In the genomic region with DNA sequence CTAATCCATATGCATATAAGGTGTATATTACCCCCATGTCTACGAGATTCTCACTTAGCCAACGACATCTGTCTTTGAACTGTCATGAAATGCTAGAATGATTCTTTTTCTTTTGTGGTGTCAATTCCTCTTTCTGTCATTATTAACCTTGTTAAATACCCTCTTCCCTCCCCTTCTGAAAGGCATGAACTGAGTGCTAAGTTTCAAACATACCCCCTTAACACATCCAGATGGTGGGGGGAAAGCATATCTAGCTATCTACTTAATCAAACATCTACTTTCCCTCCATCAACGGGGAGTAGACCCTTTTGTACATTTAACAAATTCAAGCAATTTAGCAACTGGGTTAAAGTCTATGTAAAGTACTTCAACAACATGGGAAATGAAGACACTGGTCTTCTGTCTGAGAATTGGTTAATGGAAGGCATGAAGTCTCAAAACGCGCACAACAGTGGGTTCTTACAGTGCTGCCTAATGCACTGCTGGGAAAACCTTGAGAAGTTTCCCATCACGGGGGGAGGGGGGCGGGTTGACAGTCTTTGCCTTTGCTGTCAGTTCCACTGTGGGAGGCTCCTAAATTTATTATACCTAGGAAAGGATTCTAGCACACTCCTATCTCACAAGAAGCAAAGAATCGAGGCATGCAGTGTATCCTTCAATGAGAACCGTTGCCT, we compare ENCODE assay signal across 25 mouse cellular contexts. TPM values are rescaled to one million over a fixed set of nuclear protein-coding genes. Genes with fewer than 3 reads are reported as not detected.
DNase-seq lines count a peak whose midpoint lies in the region; ATAC-seq lines count a peak whose summit lies in the region.
"Had no signal": no experiment of that assay in that cellular context is flagged by ENCODE, and none has a peak within 500 bp of the region (broad histone marks: within the 10 kb centered on the region; RNA-seq: fewer than 3 reads in every experiment).

No protein-coding gene starts in this region.

- WGBS in forebrain, embryonic 13.5 days = 88% methylated on average over 9 of the region's 9 CpGs
- WGBS in forebrain, embryonic 11.5 days = 88% methylated on average over 9 of the region's 9 CpGs
- WGBS in forebrain, embryonic 16.5 days = 84% methylated on average over 9 of the region's 9 CpGs
- 90% methylated on average over 9 of the region's 9 CpGs for WGBS in forebrain, embryonic 10.5 days
- WGBS in midbrain, embryonic 11.5 days = 90% methylated on average over 9 of the region's 9 CpGs
- WGBS in midbrain, embryonic 14.5 days = 91% methylated on average over 9 of the region's 9 CpGs

- no peaks in the 10 kb centered on the region for H3K27me3 ChIP-seq in forebrain, embryonic 13.5 days
- H3K27me3 ChIP-seq in forebrain, embryonic 11.5 days (ENCODE audit: control insufficient read depth, insufficient read depth, low read length) = no peaks in the 10 kb centered on the region
- no peaks in the 10 kb centered on the region for H3K27me3 ChIP-seq in forebrain, embryonic 16.5 days (replicated peaks; ENCODE audit: control insufficient read depth, insufficient read depth, low read length)
- H3K27me3 ChIP-seq in forebrain, embryonic 10.5 days (ENCODE audit: poor library complexity, severe bottlenecking) = no peaks in the 10 kb centered on the region
- H3K27me3 ChIP-seq in midbrain, embryonic 11.5 days (ENCODE audit: control insufficient read depth, insufficient read depth, low read length) = no peaks in the 10 kb centered on the region
- no peaks in the 10 kb centered on the region for H3K27me3 ChIP-seq in midbrain, embryonic 14.5 days (ENCODE audit: control insufficient read depth, insufficient read depth, low read length)
- H3K27me3 ChIP-seq: embryonic facial prominence, embryonic 15.5 days had no signal

- H3K4me3 ChIP-seq in forebrain, embryonic 13.5 days = no peak overlapping the region
- no peak overlapping the region for H3K4me3 ChIP-seq in forebrain, embryonic 11.5 days (ENCODE audit: low read depth, low read length)
- no peak overlapping the region for H3K4me3 ChIP-seq in forebrain, embryonic 16.5 days (replicated peaks; ENCODE audit: low read length)
- no peak overlapping the region for H3K4me3 ChIP-seq in forebrain, embryonic 10.5 days
- H3K4me3 ChIP-seq in midbrain, embryonic 11.5 days (ENCODE audit: low read depth, low read length) = no peak overlapping the region
- H3K4me3 ChIP-seq in midbrain, embryonic 14.5 days (replicated peaks; ENCODE audit: low read depth, low read length) = no peak overlapping the region
- H3K4me3 ChIP-seq: embryonic facial prominence, embryonic 13.5 days; embryonic facial prominence, embryonic 15.5 days; erythroblast, embryonic 14.5 days had no signal

- no peaks in the 10 kb centered on the region for H3K9me3 ChIP-seq in forebrain, embryonic 13.5 days (replicated peaks)
- no peaks in the 10 kb centered on the region for H3K9me3 ChIP-seq in forebrain, embryonic 11.5 days (ENCODE audit: control insufficient read depth, low read length)
- no peaks in the 10 kb centered on the region for H3K9me3 ChIP-seq in forebrain, embryonic 16.5 days (ENCODE audit: control insufficient read depth, low read length)
- no peaks in the 10 kb centered on the region for H3K9me3 ChIP-seq in forebrain, embryonic 10.5 days
- H3K9me3 ChIP-seq in midbrain, embryonic 11.5 days (ENCODE audit: control insufficient read depth, low read length) = no peaks in the 10 kb centered on the region
- no peaks in the 10 kb centered on the region for H3K9me3 ChIP-seq in midbrain, embryonic 14.5 days (ENCODE audit: control insufficient read depth, low read length)
- H3K9me3 ChIP-seq: embryonic facial prominence, embryonic 13.5 days; embryonic facial prominence, embryonic 15.5 days had no signal

- no peak overlapping the region for H3K27ac ChIP-seq in forebrain, embryonic 13.5 days
- H3K27ac ChIP-seq in forebrain, embryonic 11.5 days (ENCODE audit: low read depth, low read length) = no peak overlapping the region
- H3K27ac ChIP-seq in forebrain, embryonic 16.5 days (ENCODE audit: low read length) = no peak overlapping the region
- no peak overlapping the region for H3K27ac ChIP-seq in forebrain, embryonic 10.5 days
- no peak overlapping the region for H3K27ac ChIP-seq in midbrain, embryonic 11.5 days (ENCODE audit: low read depth, low read length)
- H3K27ac ChIP-seq in midbrain, embryonic 14.5 days (replicated peaks; ENCODE audit: low read depth, low read length) = no peak overlapping the region
- H3K27ac ChIP-seq: embryonic facial prominence, embryonic 13.5 days; embryonic facial prominence, embryonic 15.5 days had no signal

- H3K9ac ChIP-seq in forebrain, embryonic 13.5 days = no peak overlapping the region
- H3K9ac ChIP-seq in forebrain, embryonic 11.5 days (ENCODE audit: low read length) = no peak overlapping the region
- H3K9ac ChIP-seq in forebrain, embryonic 16.5 days (replicated peaks; ENCODE audit: low read depth, low read length) = no peak overlapping the region
- no peak overlapping the region for H3K9ac ChIP-seq in midbrain, embryonic 11.5 days (ENCODE audit: low read length)
- H3K9ac ChIP-seq in midbrain, embryonic 14.5 days (replicated peaks; ENCODE audit: low read length) = no peak overlapping the region
- H3K9ac ChIP-seq: embryonic facial prominence, embryonic 13.5 days; embryonic facial prominence, embryonic 15.5 days had no signal

- no peaks in the 10 kb centered on the region for H3K4me1 ChIP-seq in forebrain, embryonic 13.5 days
- no peaks in the 10 kb centered on the region for H3K4me1 ChIP-seq in forebrain, embryonic 11.5 days (replicated peaks; ENCODE audit: control insufficient read depth, insufficient read depth, low read length)
- no peaks in the 10 kb centered on the region for H3K4me1 ChIP-seq in forebrain, embryonic 16.5 days (replicated peaks; ENCODE audit: control insufficient read depth, insufficient read depth, low read length)
- H3K4me1 ChIP-seq in forebrain, embryonic 10.5 days = no peaks in the 10 kb centered on the region
- H3K4me1 ChIP-seq in midbrain, embryonic 11.5 days (ENCODE audit: control insufficient read depth, insufficient read depth, low read length) = no peaks in the 10 kb centered on the region
- no peaks in the 10 kb centered on the region for H3K4me1 ChIP-seq in midbrain, embryonic 14.5 days (ENCODE audit: control insufficient read depth, insufficient read depth, low read length)
- H3K4me1 ChIP-seq: embryonic facial prominence, embryonic 13.5 days; embryonic facial prominence, embryonic 15.5 days had no signal

- ATAC-seq in forebrain, embryonic 13.5 days = peak; percentile 67; the same call in 1 of the 2 replicates
- no peak for ATAC-seq in forebrain, embryonic 11.5 days (replicated peaks; ENCODE audit: low FRiP score)
- ATAC-seq in forebrain, embryonic 16.5 days = peak; percentile 68
- ATAC-seq in midbrain, embryonic 11.5 days (ENCODE audit: low FRiP score) = no peak
- no peak for ATAC-seq in midbrain, embryonic 14.5 days (ENCODE audit: low FRiP score, low TSS enrichment)
- ATAC-seq: CD4-positive, CD25-positive, alpha-beta regulatory T cell, adult 4 months had no signal

- no peaks in the 10 kb centered on the region for H3K36me3 ChIP-seq in forebrain, embryonic 13.5 days (ENCODE audit: poor library complexity, severe bottlenecking)
- no peaks in the 10 kb centered on the region for H3K36me3 ChIP-seq in forebrain, embryonic 11.5 days (ENCODE audit: control insufficient read depth, insufficient read depth, low read length)
- no peaks in the 10 kb centered on the region for H3K36me3 ChIP-seq in forebrain, embryonic 16.5 days (ENCODE audit: control insufficient read depth, insufficient read depth)
- H3K36me3 ChIP-seq in forebrain, embryonic 10.5 days (replicated peaks) = no peaks in the 10 kb centered on the region
- no peaks in the 10 kb centered on the region for H3K36me3 ChIP-seq in midbrain, embryonic 11.5 days (ENCODE audit: control insufficient read depth, insufficient read depth, low read length)
- no peaks in the 10 kb centered on the region for H3K36me3 ChIP-seq in midbrain, embryonic 14.5 days (ENCODE audit: control insufficient read depth, insufficient read depth, low read length)
- H3K36me3 ChIP-seq: embryonic facial prominence, embryonic 13.5 days; embryonic facial prominence, embryonic 15.5 days had no signal

- no peak overlapping the region for H3K4me2 ChIP-seq in forebrain, embryonic 13.5 days
- H3K4me2 ChIP-seq in forebrain, embryonic 11.5 days (ENCODE audit: low read depth, low read length, severe bottlenecking) = no peak overlapping the region
- no peak overlapping the region for H3K4me2 ChIP-seq in forebrain, embryonic 16.5 days (ENCODE audit: low read length)
- no peak overlapping the region for H3K4me2 ChIP-seq in midbrain, embryonic 11.5 days
- no peak overlapping the region for H3K4me2 ChIP-seq in midbrain, embryonic 14.5 days (ENCODE audit: low read length)
- H3K4me2 ChIP-seq: embryonic facial prominence, embryonic 13.5 days; embryonic facial prominence, embryonic 15.5 days had no signal

- DNase-seq in forebrain, embryonic 11.5 days (ENCODE audit: low spot score) = no peak
- DNase-seq in forebrain, embryonic 10.5 days (ENCODE audit: extremely low spot score, low spot score) = no peak
- DNase-seq in midbrain, embryonic 11.5 days (ENCODE audit: low spot score, missing footprints) = peak; percentile 35
- DNase-seq in midbrain, embryonic 14.5 days = no peak
- DNase-seq in spleen, adult 18-20 months = no peak
- DNase-seq: adrenal gland, adult 2 months; adrenal gland, postnatal 10 days; adrenal gland, postnatal 25 days; B cell, adult 2 months; cerebellum, adult 11 months; cerebellum, adult 18-20 months; cerebellum, adult 8-10 months; cerebellum, adult 9-11 months; cerebellum, postnatal 14 days; cerebellum, postnatal 36 days; embryo, embryonic 11 days had no signal

RNA-seq across cellular contexts. Expression of a gene that starts 8.6 kb away (rescaled TPM):
- polyA plus RNA-seq in forebrain, embryonic 13.5 days (2015; fragmentation: Nextera tagmentation; extraction: Ambion mirVana) = 0.63 TPM in 2 replicates
- polyA plus RNA-seq in forebrain, embryonic 11.5 days (2014; fragmentation: Nextera tagmentation; extraction: Ambion mirVana) = 3.4 and 4.2 TPM in 2 replicates
- 1.9 and 2.6 TPM in 2 replicates for polyA plus RNA-seq in forebrain, embryonic 16.5 days (2015; fragmentation: Nextera tagmentation; extraction: Ambion mirVana)
- 3.0 and 4.2 TPM in 2 replicates for polyA plus RNA-seq in forebrain, embryonic 10.5 days (2016; fragmentation: Nextera tagmentation; extraction: Ambion mirVana)
- polyA plus RNA-seq in midbrain, embryonic 11.5 days (2014; fragmentation: Nextera tagmentation; extraction: Ambion mirVana) = 2.3 and 2.7 TPM in 2 replicates
- polyA plus RNA-seq in midbrain, embryonic 14.5 days (2014; fragmentation: Nextera tagmentation; extraction: Ambion mirVana) = 2.0 and 2.6 TPM in 2 replicates

RNA-seq across cellular contexts. Expression of a gene that starts 48.6 kb away (rescaled TPM):
- polyA plus RNA-seq in forebrain, embryonic 13.5 days (2015; fragmentation: Nextera tagmentation; extraction: Ambion mirVana) = not detected in 2 replicates
- polyA plus RNA-seq in forebrain, embryonic 11.5 days (2014; fragmentation: Nextera tagmentation; extraction: Ambion mirVana) = not detected in 2 replicates
- not detected in 2 replicates for polyA plus RNA-seq in forebrain, embryonic 16.5 days (2015; fragmentation: Nextera tagmentation; extraction: Ambion mirVana)
- polyA plus RNA-seq in forebrain, embryonic 10.5 days (2016; fragmentation: Nextera tagmentation; extraction: Ambion mirVana) = not detected in 2 replicates
- polyA plus RNA-seq in midbrain, embryonic 11.5 days (2014; fragmentation: Nextera tagmentation; extraction: Ambion mirVana) = not detected in 2 replicates
- not detected in 2 replicates for polyA plus RNA-seq in midbrain, embryonic 14.5 days (2014; fragmentation: Nextera tagmentation; extraction: Ambion mirVana)
- polyA plus RNA-seq: adrenal gland, adult 2 months; brain, embryonic 14.5 days; CD4-positive, CD25-positive, alpha-beta regulatory T cell, adult 4 months; embryonic facial prominence, embryonic 11.5 days; embryonic facial prominence, embryonic 13.5 days; embryonic facial prominence, embryonic 15.5 days; erythroblast, embryonic 14.5 days; frontal cortex, adult 2 months had no signal

Comparison
In these comparisons a context has a peak if more than half of its experiments do, and no peak if none do; other contexts are left out.
1. ATAC-seq: peak in forebrain, embryonic 13.5 days (single experiment) and forebrain, embryonic 16.5 days (single experiment); none in forebrain, embryonic 11.5 days (single experiment), midbrain, embryonic 11.5 days (single experiment) and midbrain, embryonic 14.5 days (single experiment).